Mouse (Mus musculus): ENCODE measurements around the gene Mfsd6. TPM values are rescaled to one million over a fixed set of nuclear protein-coding genes. Genes with fewer than 3 reads are reported as not detected.
A peak's percentile ranks its signal among the peaks of the same experiment; 100 is the strongest.

The Mfsd6 gene
- polyA plus RNA-seq, 2 experiments: 0.47 to 0.52 TPM

DNA sequence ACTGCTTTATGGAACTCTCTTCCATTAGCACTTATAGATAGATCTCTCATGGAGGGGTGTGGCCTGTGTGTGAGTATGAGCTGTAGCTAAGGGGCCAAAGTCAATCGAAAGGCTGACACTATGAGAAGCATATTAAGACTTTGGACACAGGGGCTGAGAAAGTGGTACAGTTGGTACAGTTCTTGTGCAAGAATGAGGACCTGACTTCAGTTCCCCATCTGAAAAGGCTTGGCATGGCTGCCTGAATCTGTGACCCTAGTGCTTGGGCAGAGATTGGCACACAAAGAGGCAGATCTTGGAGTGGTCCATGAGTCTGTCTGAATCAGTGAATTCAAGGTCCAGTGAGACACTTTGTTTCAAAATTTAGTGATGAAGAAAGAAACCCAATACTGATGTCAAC, 27.1 kb upstream of the Mfsd6 start:
- DNase-seq (ENCODE audit: low read depth in 3 of 3, low spot score in 3 of 3): no peak

DNA sequence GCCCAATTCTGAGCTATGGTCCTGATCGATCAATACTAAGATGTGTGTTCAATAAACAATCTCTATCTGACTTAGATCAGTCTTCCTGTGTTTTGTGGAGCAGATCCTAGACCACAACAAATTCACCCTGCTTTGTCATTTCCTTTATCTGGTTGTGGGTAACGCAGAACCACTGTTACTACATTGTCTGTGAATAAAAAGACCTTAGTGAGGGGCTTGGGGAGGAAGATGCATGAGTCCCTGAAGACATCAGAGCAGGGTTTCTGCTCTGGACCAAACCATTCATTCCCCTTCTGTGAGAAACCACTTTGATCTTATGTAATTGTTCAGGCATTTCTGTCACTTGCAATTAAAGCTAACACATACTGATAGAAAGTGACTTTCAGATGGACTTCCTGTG, 26.6 kb upstream of the Mfsd6 start:
- no peak for TF ChIP-seq CTCF (IDR thresholded peaks at IDR 0.05; ENCODE audit: low read depth)
- no peak for TF ChIP-seq EP300 (IDR thresholded peaks at IDR 0.05; ENCODE audit: low read depth)
- Histone ChIP-seq H3K9me3 (ENCODE audit: control insufficient read depth, low read length) (no peaks in the 10 kb centered on the region), H3K36me3 (replicated peaks; ENCODE audit: control insufficient read depth, insufficient read depth, low read depth) (no peaks in the 10 kb centered on the region), H3K4me1 (replicated peaks; ENCODE audit: control insufficient read depth in 2 of 2, insufficient read depth in 2 of 2, low read length in 1 of 2) (peaks cover 0 to 8% of the 10 kb centered on the region in 2 experiments; a peak in 2 of 4 replicates), H3K27me3 (ENCODE audit: control insufficient read depth, insufficient read depth, low read length) (no peaks in the 10 kb centered on the region), H3K4me2 (ENCODE audit: low read depth) (no peak overlapping the region), H3K9ac (replicated peaks) (no peak overlapping the region), H3K4me3 (ENCODE audit: insufficient read depth in 1 of 2, low read depth in 2 of 2, low read length in 2 of 2) (no peak overlapping the region), H3K27ac (no peak overlapping the region)
- DNase-seq (ENCODE audit: low read depth in 3 of 3, low spot score in 3 of 3) (no peak), ATAC-seq (ENCODE audit: insufficient read depth) (no peak)
- WGBS (ENCODE audit: insufficient replicate concordance): 27% methylated on average over 2 of the region's 2 CpGs

More for the DNA sequence above, 27.1 kb upstream of the Mfsd6 start:
- H3K4me2 ChIP-seq (ENCODE audit: low read depth): no peak overlapping the region
- TF ChIP-seq CTCF (IDR thresholded peaks at IDR 0.05; ENCODE audit: low read depth) (no peak), EP300 (IDR thresholded peaks at IDR 0.05; ENCODE audit: low read depth) (no peak)
- no peaks in the 10 kb centered on the region for H3K27me3 ChIP-seq (ENCODE audit: control insufficient read depth, insufficient read depth, low read length)
- H3K4me3 ChIP-seq (ENCODE audit: insufficient read depth in 1 of 2, low read depth in 2 of 2, low read length in 2 of 2): no peak overlapping the region
- no peak overlapping the region for H3K27ac ChIP-seq
- H3K4me1 ChIP-seq (replicated peaks; ENCODE audit: control insufficient read depth in 2 of 2, insufficient read depth in 2 of 2, low read length in 1 of 2): peaks cover 0 to 8% of the 10 kb centered on the region in 2 experiments; a peak in 2 of 4 replicates
- no peaks in the 10 kb centered on the region for H3K9me3 ChIP-seq (ENCODE audit: control insufficient read depth, low read length)
- no peaks in the 10 kb centered on the region for H3K36me3 ChIP-seq (replicated peaks; ENCODE audit: control insufficient read depth, insufficient read depth, low read depth)
- WGBS (ENCODE audit: insufficient replicate concordance): 57% methylated on average over 1 of the region's 1 CpGs
- H3K9ac ChIP-seq (replicated peaks): no peak overlapping the region
- ATAC-seq (ENCODE audit: insufficient read depth): no peak

GRCm38 (mm10) chr1:52752706-52753105, 25.4 kb upstream of the Mfsd6 start:
- H3K9me3 ChIP-seq (ENCODE audit: control insufficient read depth, low read length): no peaks in the 10 kb centered on the region
- H3K9ac ChIP-seq (replicated peaks): no peak overlapping the region
- H3K4me1 ChIP-seq (replicated peaks; ENCODE audit: control insufficient read depth in 2 of 2, insufficient read depth in 2 of 2, low read length in 1 of 2): peaks cover 0 to 8% of the 10 kb centered on the region in 2 experiments; a peak in 2 of 4 replicates
- no peak overlapping the region for H3K4me3 ChIP-seq (ENCODE audit: insufficient read depth in 1 of 2, low read depth in 2 of 2, low read length in 2 of 2)
- H3K27me3 ChIP-seq (ENCODE audit: control insufficient read depth, insufficient read depth, low read length): no peaks in the 10 kb centered on the region
- TF ChIP-seq EP300 (IDR thresholded peaks at IDR 0.05; ENCODE audit: low read depth) (no peak), CTCF (IDR thresholded peaks at IDR 0.05; ENCODE audit: low read depth) (no peak)
- no peak overlapping the region for H3K4me2 ChIP-seq (ENCODE audit: low read depth)
- DNase-seq (ENCODE audit: low read depth in 3 of 3, low spot score in 3 of 3): no peak
- ATAC-seq (ENCODE audit: insufficient read depth): no peak
- WGBS (ENCODE audit: insufficient replicate concordance): 17% methylated on average over 3 of the region's 3 CpGs
- no peak overlapping the region for H3K27ac ChIP-seq
- H3K36me3 ChIP-seq (replicated peaks; ENCODE audit: control insufficient read depth, insufficient read depth, low read depth): no peaks in the 10 kb centered on the region

- no peak overlapping the region for H3K27ac ChIP-seq
- H3K9me3 ChIP-seq (ENCODE audit: control insufficient read depth, low read length): no peaks in the 10 kb centered on the region
- peaks cover 0 to 8% of the 10 kb centered on the region in 2 experiments; a peak in 2 of 4 replicates for H3K4me1 ChIP-seq (replicated peaks; ENCODE audit: control insufficient read depth in 2 of 2, insufficient read depth in 2 of 2, low read length in 1 of 2)
- no peak for DNase-seq (ENCODE audit: low read depth in 3 of 3, low spot score in 3 of 3)
- no peak overlapping the region for H3K4me2 ChIP-seq (ENCODE audit: low read depth)
- no peak overlapping the region for H3K9ac ChIP-seq (replicated peaks)
- H3K4me3 ChIP-seq (ENCODE audit: insufficient read depth in 1 of 2, low read depth in 2 of 2, low read length in 2 of 2): no peak overlapping the region
- TF ChIP-seq EP300 (IDR thresholded peaks at IDR 0.05; ENCODE audit: low read depth) (no peak), CTCF (IDR thresholded peaks at IDR 0.05; ENCODE audit: low read depth) (no peak)
- H3K36me3 ChIP-seq (replicated peaks; ENCODE audit: control insufficient read depth, insufficient read depth, low read depth): no peaks in the 10 kb centered on the region
- 60% methylated on average over 1 of the region's 1 CpGs for WGBS (ENCODE audit: insufficient replicate concordance)
- no peak for ATAC-seq (ENCODE audit: insufficient read depth)
- H3K27me3 ChIP-seq (ENCODE audit: control insufficient read depth, insufficient read depth, low read length): no peaks in the 10 kb centered on the region
Observed at GRCm38 (mm10) chr1:52751634-52752033, 24.4 kb upstream of the Mfsd6 start.

DNA sequence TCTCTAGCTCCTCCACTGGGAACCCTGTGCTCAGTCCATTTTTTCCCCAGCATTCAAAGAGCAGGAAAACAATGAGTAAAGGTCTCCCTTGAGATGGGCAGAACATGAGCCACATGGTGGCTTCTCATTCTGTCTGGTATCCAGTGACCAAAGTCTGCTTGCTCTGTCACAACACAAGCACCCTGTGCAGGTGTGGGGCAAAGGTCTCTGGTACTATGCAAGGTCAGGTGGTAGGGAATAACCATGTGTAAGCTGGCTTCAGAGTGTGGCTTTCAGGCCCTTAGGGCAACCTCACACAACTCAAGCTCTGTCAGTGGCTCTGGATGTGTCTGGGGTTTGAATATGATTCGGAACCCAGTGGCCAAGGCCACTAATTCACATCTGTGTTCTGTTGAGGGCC, 22.7 kb upstream of the Mfsd6 start:
- H3K4me3 ChIP-seq (ENCODE audit: insufficient read depth in 1 of 2, low read depth in 2 of 2, low read length in 2 of 2): no peak overlapping the region
- 45% methylated on average over 1 of the region's 1 CpGs for WGBS (ENCODE audit: insufficient replicate concordance)
- ATAC-seq (ENCODE audit: insufficient read depth) (peak; percentile 68), DNase-seq (ENCODE audit: low read depth in 3 of 3, low spot score in 3 of 3) (peak in 1 of 3 experiments; percentile 24)
- H3K4me1 ChIP-seq (replicated peaks; ENCODE audit: control insufficient read depth in 2 of 2, insufficient read depth in 2 of 2, low read length in 1 of 2): peaks cover 0 to 8% of the 10 kb centered on the region in 2 experiments; a peak in 2 of 4 replicates
- no peaks in the 10 kb centered on the region for H3K27me3 ChIP-seq (ENCODE audit: control insufficient read depth, insufficient read depth, low read length)
- no peaks in the 10 kb centered on the region for H3K36me3 ChIP-seq (replicated peaks; ENCODE audit: control insufficient read depth, insufficient read depth, low read depth)
- H3K4me2 ChIP-seq (ENCODE audit: low read depth): no peak overlapping the region
- no peaks in the 10 kb centered on the region for H3K9me3 ChIP-seq (ENCODE audit: control insufficient read depth, low read length)
- TF ChIP-seq EP300 (IDR thresholded peaks at IDR 0.05; ENCODE audit: low read depth): no peak
- no peak for TF ChIP-seq CTCF (IDR thresholded peaks at IDR 0.05; ENCODE audit: low read depth)
- H3K9ac ChIP-seq (replicated peaks): no peak overlapping the region
- no peak overlapping the region for H3K27ac ChIP-seq
